Mouse (Mus musculus): ENCODE data around the gene Ttc16.

GRCm38 (mm10) chr2:32776192-32776591 lies 759 bp upstream of the Ttc16 start:
- TF ChIP-seq CTCF (conservative IDR thresholded peaks at IDR 0.05; ENCODE audit: insufficient read depth, insufficient read length, low read depth, low read length) (no peak), POLR2A (IDR thresholded peaks at IDR 0.05; ENCODE audit: low read depth, low read length) (no peak)

Measured in kidney, adult 2 months (tissue).